Mouse (Mus musculus): Measurements from ENCODE around the gene F2rl3.

Gene F2rl3

GRCm38 (mm10) chr8:72765696-72766095 is 4.0 kb downstream of the F2rl3 start:
- no peak for DNase-seq (ENCODE audit: low read depth, low spot score)

GRCm38 (mm10) chr8:72766777-72767176 is 5.1 kb downstream of the F2rl3 start:
- no peak for DNase-seq (ENCODE audit: low read depth, low spot score)

DNA sequence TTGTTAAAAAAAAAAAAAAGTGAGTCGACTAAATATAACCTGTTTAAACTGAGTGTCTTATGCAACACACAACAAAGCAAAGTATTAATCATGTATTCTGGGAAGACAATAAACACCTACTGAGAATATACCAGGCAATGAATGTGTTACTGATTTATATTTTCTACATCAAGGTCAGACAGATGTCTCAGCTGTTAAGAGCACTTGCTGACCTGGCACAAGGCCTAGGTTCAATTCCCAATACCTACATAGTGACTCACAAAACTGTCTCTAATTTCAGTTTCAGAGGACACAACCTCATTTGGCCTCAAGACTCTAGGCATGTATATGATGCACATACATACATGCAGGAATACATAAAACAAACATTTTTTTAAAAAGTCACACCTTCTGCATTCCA is 16.1 kb downstream of the F2rl3 start:
- no peak for DNase-seq (ENCODE audit: low read depth, low spot score)

DNA sequence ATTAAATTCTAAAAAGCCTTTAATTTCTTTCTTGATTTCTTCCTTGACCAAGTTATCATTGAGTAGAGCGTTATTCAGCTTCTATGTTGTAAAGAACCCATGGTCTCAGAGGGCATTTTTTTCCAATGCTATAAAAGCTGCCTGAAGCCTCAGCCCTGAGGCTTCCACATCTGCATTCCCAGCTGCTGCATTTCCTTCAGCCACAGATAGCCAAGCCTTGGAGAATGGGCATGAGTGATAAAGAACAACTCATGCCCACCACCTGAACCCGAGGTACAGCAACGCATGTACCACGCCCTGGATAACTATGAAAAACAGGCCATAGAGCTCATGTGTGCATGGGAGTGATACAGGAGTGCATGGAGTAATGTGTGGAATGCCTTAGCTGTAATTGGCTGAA is 19.0 kb downstream of the F2rl3 start:
- DNase-seq (ENCODE audit: low read depth, low spot score) = no peak

GRCm38 (mm10) chr8:72801583-72801982 is 39.9 kb downstream of the F2rl3 start:
- no peak for DNase-seq (ENCODE audit: low read depth, low spot score)

GRCm38 (mm10) chr8:72812690-72813089 is 51.0 kb downstream of the F2rl3 start:
- DNase-seq (ENCODE audit: low read depth, low spot score) = no peak
